Mouse (Mus musculus): ENCODE data around the gene Kcnt1. TPM values are rescaled to one million over a fixed set of nuclear protein-coding genes. Genes with fewer than 3 reads are reported as not detected.
"Not testable (repeated sequence)": the region's sequence is repeated elsewhere in the genome, so short reads cannot be mapped to it uniquely, and the experiment has no call there.

The Kcnt1 gene
- total RNA-seq (2018; cell fraction: chromatin; rRNA removed) = not detected
- not detected for total RNA-seq (2018; cell fraction: cytosol; rRNA removed)
- not detected for total RNA-seq (2018; cell fraction: nucleus; rRNA removed)
- polyA plus RNA-seq (2018) = not detected in 3 replicates

DNA sequence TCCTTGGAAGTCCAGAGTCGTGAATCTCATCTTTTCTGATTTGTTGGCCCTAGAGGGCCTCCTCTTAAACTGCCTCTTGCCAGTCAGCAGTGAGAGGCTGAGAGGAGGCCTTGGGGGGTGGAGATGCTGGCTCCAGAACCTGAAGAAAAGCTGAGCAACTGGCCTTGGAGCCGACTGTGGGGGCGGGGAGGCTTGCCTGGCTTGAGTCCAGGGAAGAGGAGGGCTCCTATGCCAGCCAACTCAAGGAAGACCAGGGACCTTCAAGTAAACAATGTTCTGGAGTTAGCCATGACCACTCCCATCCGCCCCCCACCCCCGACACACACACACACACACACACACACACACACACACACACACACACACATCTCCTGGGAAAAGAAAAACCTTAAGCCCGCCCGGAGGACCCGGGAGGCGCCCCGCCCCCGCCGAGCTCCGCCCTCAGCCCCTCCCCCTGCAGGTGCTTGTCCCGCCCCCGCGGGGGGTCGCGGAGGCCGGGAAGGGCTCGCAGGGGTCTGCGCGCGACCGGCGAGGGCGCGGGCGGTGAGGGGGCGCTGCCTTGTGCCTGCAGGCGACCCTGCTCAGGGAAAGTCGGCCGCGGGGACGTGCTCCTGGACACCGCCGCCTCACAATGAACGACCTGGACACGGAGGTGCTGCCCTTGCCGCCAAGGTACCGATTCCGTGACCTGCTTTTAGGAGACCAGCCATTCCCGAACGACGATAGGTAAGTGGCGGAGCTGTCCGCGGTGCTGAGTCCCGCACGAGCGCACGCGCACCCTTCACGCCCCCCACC is at the start of gene Kcnt1:
Kcnt1 (plus strand) TSS at position 398 of the 795 bp plus-strand sequence.
- H3K79me2 ChIP-seq (ENCODE audit: inconsistent target) = no peaks in the 10 kb centered on the region
- H3K27ac ChIP-seq = no peak within 1 kb of the TSS
- H3K36me3 ChIP-seq (ENCODE audit: inconsistent target) = no peaks in the 10 kb centered on the region
- WGBS (ENCODE audit: missing documents) = 5% methylated on average over 33 of the region's 53 CpGs
- H3K4me3 ChIP-seq (ENCODE audit: inconsistent target) = no peak within 1 kb of the TSS

GRCm38 (mm10) chr2:25815748-25816147 is 47.8 kb upstream of the Kcnt1 start, which contains the start of gene Glt6d1:
Glt6d1 (minus strand) TSS chr2:25815848.
- not testable (repeated sequence) for H3K36me3 ChIP-seq (ENCODE audit: inconsistent target); H3K4me3 ChIP-seq (ENCODE audit: inconsistent target); H3K27ac ChIP-seq; H3K79me2 ChIP-seq (ENCODE audit: inconsistent target)
- 93% methylated on average over 1 of the region's 1 CpGs for WGBS (ENCODE audit: missing documents)

GRCm38 (mm10) chr2:25822806-25823205 is 40.7 kb upstream of the Kcnt1 start, which contains the start of gene Lcn9:
Lcn9 (plus strand) TSS chr2:25823153.
- WGBS (ENCODE audit: missing documents) = 0% methylated on average over 1 of the region's 1 CpGs
- Histone ChIP-seq H3K79me2 (ENCODE audit: inconsistent target) (no peaks in the 10 kb centered on the region), H3K4me3 (ENCODE audit: inconsistent target) (no peak within 1 kb of the TSS), H3K27ac (no peak within 1 kb of the TSS), H3K36me3 (ENCODE audit: inconsistent target) (no peaks in the 10 kb centered on the region)

GRCm38 (mm10) chr2:25824751-25825150 is 38.8 kb upstream of the Kcnt1 start:
- Histone ChIP-seq H3K27ac (no peak overlapping the region), H3K4me3 (ENCODE audit: inconsistent target) (no peak overlapping the region), H3K36me3 (ENCODE audit: inconsistent target) (no peaks in the 10 kb centered on the region), H3K79me2 (ENCODE audit: inconsistent target) (no peaks in the 10 kb centered on the region)
- WGBS (ENCODE audit: missing documents) = 84% methylated on average over 3 of the region's 3 CpGs

GRCm38 (mm10) chr2:25828344-25828947 is 35.1 kb upstream of the Kcnt1 start:
- no peaks in the 10 kb centered on the region for H3K79me2 ChIP-seq (ENCODE audit: inconsistent target)
- WGBS (ENCODE audit: missing documents) = 52% methylated on average over 8 of the region's 8 CpGs
- H3K4me3 ChIP-seq (ENCODE audit: inconsistent target) = no peak overlapping the region
- H3K36me3 ChIP-seq (ENCODE audit: inconsistent target) = no peaks in the 10 kb centered on the region
- no peak overlapping the region for H3K27ac ChIP-seq

DNA sequence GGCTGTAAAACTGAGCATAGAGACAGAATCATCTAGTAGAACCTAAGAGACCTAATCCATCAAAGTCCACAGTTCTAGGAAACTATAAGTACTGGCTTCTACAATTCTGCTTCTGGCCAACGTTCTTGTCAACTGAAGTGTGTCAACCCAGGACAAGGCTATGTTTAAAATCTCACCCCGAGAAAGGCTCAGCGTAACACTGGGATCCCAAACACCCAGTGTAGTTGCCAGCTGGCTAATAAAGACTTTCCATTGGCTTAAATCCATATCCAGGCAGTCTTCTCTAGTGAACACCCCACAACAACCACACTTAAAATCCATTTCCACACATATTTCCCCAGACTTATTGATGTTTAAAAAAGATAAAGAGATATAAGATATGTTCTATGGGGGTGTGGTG is 32.7 kb upstream of the Kcnt1 start:
- 69% methylated on average over 3 of the region's 3 CpGs for whole genome bisulfite sequencing (ENCODE audit: missing documents)
- Histone ChIP-seq H3K4me3 (ENCODE audit: inconsistent target) (no peak overlapping the region), H3K36me3 (ENCODE audit: inconsistent target) (no peaks in the 10 kb centered on the region), H3K79me2 (ENCODE audit: inconsistent target) (no peaks in the 10 kb centered on the region), H3K27ac (no peak overlapping the region)

DNA sequence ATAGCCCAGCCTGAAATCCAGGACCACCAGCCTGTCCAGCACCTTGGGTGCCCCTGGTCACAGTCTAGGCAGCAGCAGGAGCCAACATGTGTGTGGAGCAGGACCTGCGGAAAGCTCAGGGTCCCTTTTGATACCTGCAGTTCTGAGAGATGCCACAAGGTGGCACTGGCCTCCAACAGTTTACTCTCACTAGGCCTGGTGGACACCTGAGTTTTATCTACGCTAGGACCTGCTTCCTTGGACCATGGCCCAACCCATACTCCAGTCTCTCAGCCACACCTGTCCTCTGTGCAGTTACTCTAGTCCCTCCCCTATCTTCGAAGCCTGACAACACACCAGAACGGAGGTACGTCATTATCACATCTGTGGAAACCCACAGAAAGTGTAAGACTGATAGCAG is 27.2 kb upstream of the Kcnt1 start:
- H3K27ac ChIP-seq = no peak overlapping the region
- no peaks in the 10 kb centered on the region for H3K79me2 ChIP-seq (ENCODE audit: inconsistent target)
- no peaks in the 10 kb centered on the region for H3K36me3 ChIP-seq (ENCODE audit: inconsistent target)
- H3K4me3 ChIP-seq (ENCODE audit: inconsistent target) = no peak overlapping the region
- WGBS (ENCODE audit: missing documents) = 46% methylated on average over 5 of the region's 5 CpGs

- 81% methylated on average over 4 of the region's 4 CpGs for WGBS (ENCODE audit: missing documents)
- Histone ChIP-seq H3K36me3 (ENCODE audit: inconsistent target) (no peaks in the 10 kb centered on the region), H3K27ac (no peak overlapping the region), H3K4me3 (ENCODE audit: inconsistent target) (no peak overlapping the region), H3K79me2 (ENCODE audit: inconsistent target) (no peaks in the 10 kb centered on the region)
These were observed 21.4 kb upstream of the Kcnt1 start for GRCm38 (mm10) chr2:25842161-25842560.

- H3K79me2 ChIP-seq (ENCODE audit: inconsistent target) = no peaks in the 10 kb centered on the region
- H3K4me3 ChIP-seq (ENCODE audit: inconsistent target) = no peak overlapping the region
- H3K27ac ChIP-seq = no peak overlapping the region
- 76% methylated on average over 1 of the region's 1 CpGs for WGBS (ENCODE audit: missing documents)
- no peaks in the 10 kb centered on the region for H3K36me3 ChIP-seq (ENCODE audit: inconsistent target)
These were observed 20.8 kb upstream of the Kcnt1 start for GRCm38 (mm10) chr2:25842758-25843157.

- H3K36me3 ChIP-seq (ENCODE audit: inconsistent target) = no peaks in the 10 kb centered on the region
- H3K79me2 ChIP-seq (ENCODE audit: inconsistent target) = no peaks in the 10 kb centered on the region
- no peak overlapping the region for H3K4me3 ChIP-seq (ENCODE audit: inconsistent target)
- H3K27ac ChIP-seq = no peak overlapping the region
- 93% methylated on average over 3 of the region's 3 CpGs for WGBS (ENCODE audit: missing documents)
These were observed 19.4 kb upstream of the Kcnt1 start for GRCm38 (mm10) chr2:25844097-25844496.

DNA sequence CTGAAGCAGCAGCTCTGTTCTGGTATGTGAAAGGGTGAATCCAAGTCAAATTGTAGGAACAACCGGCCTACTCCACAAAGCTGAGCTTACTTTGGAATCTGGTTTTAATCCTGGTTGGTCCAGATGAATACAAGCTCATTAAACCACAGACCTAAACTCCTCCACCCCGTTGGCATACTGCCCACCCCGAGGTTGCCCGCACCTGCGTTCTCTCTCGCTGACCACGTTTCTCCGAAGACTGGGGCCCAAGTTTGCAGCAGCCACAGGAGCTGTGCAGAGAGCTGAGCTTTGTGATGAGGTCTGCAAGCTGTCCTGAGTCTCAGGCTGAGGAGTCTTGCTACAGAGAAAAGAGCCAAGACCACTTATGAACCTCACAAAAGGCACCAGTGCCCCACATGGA is 17.0 kb upstream of the Kcnt1 start:
- Histone ChIP-seq H3K79me2 (ENCODE audit: inconsistent target) (no peaks in the 10 kb centered on the region), H3K27ac (no peak overlapping the region), H3K36me3 (ENCODE audit: inconsistent target) (no peaks in the 10 kb centered on the region), H3K4me3 (ENCODE audit: inconsistent target) (no peak overlapping the region)
- 15% methylated on average over 8 of the region's 8 CpGs for WGBS (ENCODE audit: missing documents)

DNA sequence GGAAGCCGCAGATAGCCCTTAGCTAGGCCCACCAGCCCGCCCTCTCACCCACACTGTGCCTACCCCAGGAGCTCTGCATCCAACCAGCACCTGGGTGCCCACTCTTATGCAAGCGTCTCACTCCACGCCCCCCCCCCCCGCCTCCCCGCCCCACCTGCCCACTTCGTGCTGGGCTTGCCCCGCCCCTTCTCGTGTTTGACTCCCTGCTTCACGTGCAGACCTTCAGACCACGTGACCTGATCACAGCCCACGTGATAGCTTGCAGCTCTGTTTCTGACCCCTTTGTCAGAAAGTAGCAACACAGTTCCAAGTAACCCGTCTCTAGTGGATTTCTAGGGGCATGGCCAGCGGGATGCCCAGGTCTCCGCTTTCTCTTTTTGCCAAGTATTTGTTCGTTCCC is 16.3 kb upstream of the Kcnt1 start, which contains the start of gene Sohlh1:
Sohlh1 (minus strand) TSS at position 23 of the 400 bp plus-strand sequence.
- Histone ChIP-seq H3K4me3 (ENCODE audit: inconsistent target) (no peak within 1 kb of the TSS), H3K27ac (no peak within 1 kb of the TSS), H3K79me2 (ENCODE audit: inconsistent target) (no peaks in the 10 kb centered on the region), H3K36me3 (ENCODE audit: inconsistent target) (no peaks in the 10 kb centered on the region)
- WGBS (ENCODE audit: missing documents) = 86% methylated on average over 12 of the region's 16 CpGs

DNA sequence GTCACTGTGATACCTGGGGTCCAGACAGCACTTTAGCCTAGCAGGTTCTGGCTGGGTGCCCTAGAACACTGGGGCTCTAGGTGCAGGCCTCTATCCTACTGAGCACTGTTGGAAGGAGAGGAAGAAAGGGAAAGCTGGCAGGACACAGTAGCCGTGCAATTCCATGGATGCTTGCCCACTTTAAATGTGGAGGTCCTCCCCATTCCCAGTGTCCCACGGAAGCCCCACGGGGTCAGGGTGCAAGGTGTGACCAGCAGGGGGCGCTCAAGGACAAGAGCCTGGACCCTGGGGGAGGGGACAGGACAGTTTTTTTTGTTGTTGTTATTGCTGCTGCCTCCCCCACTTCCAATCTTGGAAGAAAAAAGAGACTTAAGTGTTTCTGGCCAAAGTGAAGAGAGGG is 13.2 kb upstream of the Kcnt1 start:
- no peak overlapping the region for H3K4me3 ChIP-seq (ENCODE audit: inconsistent target)
- H3K36me3 ChIP-seq (ENCODE audit: inconsistent target) = no peaks in the 10 kb centered on the region
- H3K27ac ChIP-seq = no peak overlapping the region
- WGBS (ENCODE audit: missing documents) = 20% methylated on average over 4 of the region's 4 CpGs
- no peaks in the 10 kb centered on the region for H3K79me2 ChIP-seq (ENCODE audit: inconsistent target)

GRCm38 (mm10) chr2:25852626-25853025 is 10.9 kb upstream of the Kcnt1 start:
- no peaks in the 10 kb centered on the region for H3K79me2 ChIP-seq (ENCODE audit: inconsistent target)
- no peak overlapping the region for H3K27ac ChIP-seq
- H3K36me3 ChIP-seq (ENCODE audit: inconsistent target) = no peaks in the 10 kb centered on the region
- WGBS (ENCODE audit: missing documents) = 11% methylated on average over 3 of the region's 3 CpGs
- no peak overlapping the region for H3K4me3 ChIP-seq (ENCODE audit: inconsistent target)

DNA sequence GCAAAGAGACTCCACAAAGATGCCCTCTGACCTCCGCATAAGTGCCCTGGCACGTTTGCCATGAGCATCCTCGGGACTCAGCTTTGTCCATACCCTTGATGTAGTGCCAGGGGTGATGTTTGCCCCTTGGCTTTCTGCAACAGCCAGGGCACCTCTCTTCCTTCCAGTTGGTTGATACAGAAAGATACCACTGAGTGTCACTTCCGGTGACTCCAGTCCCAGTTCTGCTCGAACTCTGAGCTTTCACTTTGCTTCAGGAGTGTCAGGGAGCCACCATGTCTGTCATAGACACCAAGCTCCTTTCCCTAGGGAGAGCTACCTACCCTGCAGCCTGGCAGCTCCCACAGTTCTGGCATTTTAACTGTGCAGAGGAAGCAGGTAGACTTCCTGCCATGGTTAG is 9.5 kb upstream of the Kcnt1 start:
- Histone ChIP-seq H3K36me3 (ENCODE audit: inconsistent target) (no peaks in the 10 kb centered on the region), H3K4me3 (ENCODE audit: inconsistent target) (no peak overlapping the region), H3K27ac (no peak overlapping the region), H3K79me2 (ENCODE audit: inconsistent target) (no peaks in the 10 kb centered on the region)
- WGBS (ENCODE audit: missing documents) = 47% methylated on average over 5 of the region's 5 CpGs
